Mouse (Mus musculus) megakaryocyte, embryonic 14.5 days (primary cell): Measurements from ENCODE around the gene Ccdc97.

ENCODE experiments used
- FLI1 ChIP-seq: IDR thresholded peaks from 2 replicates; pipeline ENCODE4 v1.6.1; 2012; ENCODE audit warnings: low read length, inconsistent platforms, mixed read lengths
- GATA1 ChIP-seq: IDR thresholded peaks from 3 replicates; pipeline ENCODE4 v1.6.1; 2012; ENCODE audit warnings: mixed read lengths, low read length, inconsistent platforms, borderline replicate concordance

DNA sequence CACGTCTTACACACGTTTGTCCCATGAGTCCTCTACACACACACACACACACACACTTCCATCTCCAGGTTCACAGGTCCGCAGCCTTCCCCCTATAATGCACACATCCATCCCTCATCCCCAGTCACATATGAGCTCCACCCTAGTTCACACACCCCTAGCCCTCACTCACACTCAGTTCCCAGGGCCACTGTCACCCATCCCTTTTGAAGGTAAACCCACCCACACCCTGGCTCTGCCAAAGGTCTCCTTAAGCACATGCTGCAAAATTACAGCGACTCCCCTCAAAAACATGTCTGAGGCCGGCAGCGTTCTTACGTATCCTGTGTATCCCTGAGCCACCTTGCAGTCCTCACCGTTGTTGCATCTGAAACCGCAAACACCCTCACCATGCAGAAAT, 44.6 kb downstream of the Ccdc97 start:
- TF ChIP-seq GATA1 (no peak), FLI1 (no peak)
